9 mouse cellular contexts compared by ENCODE assay signal in genomic region chr6:129232842-129233205, GRCm38 (mm10). TPM values are rescaled to one million over a fixed set of nuclear protein-coding genes. Genes with fewer than 3 reads are reported as not detected.
A peak's percentile ranks its signal among the peaks of the same experiment; 100 is the strongest.
DNase-seq lines count a peak whose midpoint lies in the region; ATAC-seq and TF ChIP-seq lines count a peak whose summit lies in the region.
"Had no signal": no experiment of that assay in that cellular context is flagged by ENCODE, and none has a peak within 500 bp of the region (broad histone marks: within the 10 kb centered on the region; RNA-seq: fewer than 3 reads in every experiment).

No protein-coding gene starts in this region.

- H3K27ac ChIP-seq in left cerebral cortex, adult 2 months, result peak overlapping the region; percentile 47; the same call in 1 of the 2 replicates
- peak overlapping the region; percentile 75 for H3K27ac ChIP-seq in kidney, embryonic 16.5 days (ENCODE audit: low read length)

- H3K4me1 ChIP-seq in kidney, embryonic 16.5 days (ENCODE audit: insufficient read depth, low read length), result peaks cover 24% of the 10 kb centered on the region
- peaks cover 89% of the 10 kb centered on the region for H3K4me1 ChIP-seq in megakaryocyte, embryonic 14.5 days

- H3K4me2 ChIP-seq in kidney, embryonic 16.5 days (replicated peaks; ENCODE audit: low read depth, low read length), result no peak overlapping the region

- no peaks in the 10 kb centered on the region for H3K9me3 ChIP-seq in kidney, embryonic 16.5 days (ENCODE audit: low read length)
- no peaks in the 10 kb centered on the region for H3K9me3 ChIP-seq in megakaryocyte, embryonic 14.5 days

- no peak overlapping the region for H3K4me3 ChIP-seq in left cerebral cortex, adult 2 months
- H3K4me3 ChIP-seq in kidney, embryonic 16.5 days (ENCODE audit: low read length), result no peak overlapping the region
- peak overlapping the region; percentile 85 for H3K4me3 ChIP-seq in megakaryocyte, embryonic 14.5 days (replicated peaks)

- H3K36me3 ChIP-seq in kidney, embryonic 16.5 days (ENCODE audit: insufficient read depth, low read length), result no peaks in the 10 kb centered on the region
- peaks cover 7% of the 10 kb centered on the region for H3K36me3 ChIP-seq in megakaryocyte, embryonic 14.5 days (replicated peaks; ENCODE audit: low read length)

- ATAC-seq in kidney, embryonic 16.5 days (ENCODE audit: low FRiP score, low TSS enrichment), result peak; percentile 50; the same call in 1 of the 2 replicates

- intact Hi-C loops in left cerebral cortex, adult 2 months (cut with DNase I), result no loop called here

- 67% methylated on average over 9 of the region's 9 CpGs for WGBS in kidney, embryonic 16.5 days

- DNase-seq in left cerebral cortex, adult 2 months (ENCODE audit: extremely low spot score in 1 of 2, low spot score in 2 of 2), result no peak
- DNase-seq in left cerebral cortex, adult 11 months (ENCODE audit: low spot score), result no peak
- peak; percentile 58 for DNase-seq in brain, adult 2 months (ENCODE audit: low read depth, low spot score)
- no peak for DNase-seq in cerebellum, postnatal 4 days (ENCODE audit: low spot score in 2 of 2)
- no peak for DNase-seq in cerebellum, adult 8-10 months
- DNase-seq in frontal cortex, postnatal 36 days (ENCODE audit: low spot score in 2 of 2), result no peak

- no peaks in the 10 kb centered on the region for H3K27me3 ChIP-seq in kidney, embryonic 16.5 days (ENCODE audit: insufficient read depth, low read length)
- H3K27me3 ChIP-seq in megakaryocyte, embryonic 14.5 days (replicated peaks), result no peaks in the 10 kb centered on the region

- TF ChIP-seq CTCF in left cerebral cortex, adult 2 months (IDR thresholded peaks at IDR 0.05), result no peak

- H3K9ac ChIP-seq in kidney, embryonic 16.5 days (replicated peaks; ENCODE audit: low read length), result no peak overlapping the region

RNA-seq across cellular contexts. Expression of gene Cd69, which starts 42.4 kb away (rescaled TPM):
- not detected for total RNA-seq in left cerebral cortex, adult 2 months (2021)
- 0.13 TPM in 1 of 2 replicates, not detected in the other for polyA plus RNA-seq in kidney, embryonic 16.5 days (2015; fragmentation: Nextera tagmentation; extraction: Ambion mirVana)
- 1.3 TPM in 1 of 2 replicates, not detected in the other for polyA plus RNA-seq in megakaryocyte, embryonic 14.5 days (2012; ENCODE audit: insufficient read depth, low replicate concordance)
- polyA plus RNA-seq: neural tube, embryonic 11.5 days had no signal

RNA-seq across cellular contexts. Expression of gene Clec2d, which starts 52.4 kb away (rescaled TPM):
- 1 to 10 TPM; 4.7 to 8.4 TPM for total RNA-seq in left cerebral cortex, adult 2 months (2021)
- polyA plus RNA-seq in kidney, embryonic 16.5 days (2015; fragmentation: Nextera tagmentation; extraction: Ambion mirVana), result 0.90 and 0.91 TPM in 2 replicates
- 1.2 TPM in 1 of 2 replicates, not detected in the other for polyA plus RNA-seq in megakaryocyte, embryonic 14.5 days (2012; ENCODE audit: insufficient read depth, low replicate concordance)
- polyA plus RNA-seq: neural tube, embryonic 11.5 days had no signal
